Mouse (Mus musculus) urinary bladder, postnatal 10 days (tissue): ENCODE data around the gene Bmp4.

Experiments
- DNase-seq: peaks from one replicate; pipeline ENCODE4 v3.0.0; 2022; ENCODE audit warnings: low spot score

Bmp4 gene

GRCm38 (mm10) chr14:46385701-46386477 lies 4.6 kb downstream of the Bmp4 start:
- DNase-seq, result no peak

DNA sequence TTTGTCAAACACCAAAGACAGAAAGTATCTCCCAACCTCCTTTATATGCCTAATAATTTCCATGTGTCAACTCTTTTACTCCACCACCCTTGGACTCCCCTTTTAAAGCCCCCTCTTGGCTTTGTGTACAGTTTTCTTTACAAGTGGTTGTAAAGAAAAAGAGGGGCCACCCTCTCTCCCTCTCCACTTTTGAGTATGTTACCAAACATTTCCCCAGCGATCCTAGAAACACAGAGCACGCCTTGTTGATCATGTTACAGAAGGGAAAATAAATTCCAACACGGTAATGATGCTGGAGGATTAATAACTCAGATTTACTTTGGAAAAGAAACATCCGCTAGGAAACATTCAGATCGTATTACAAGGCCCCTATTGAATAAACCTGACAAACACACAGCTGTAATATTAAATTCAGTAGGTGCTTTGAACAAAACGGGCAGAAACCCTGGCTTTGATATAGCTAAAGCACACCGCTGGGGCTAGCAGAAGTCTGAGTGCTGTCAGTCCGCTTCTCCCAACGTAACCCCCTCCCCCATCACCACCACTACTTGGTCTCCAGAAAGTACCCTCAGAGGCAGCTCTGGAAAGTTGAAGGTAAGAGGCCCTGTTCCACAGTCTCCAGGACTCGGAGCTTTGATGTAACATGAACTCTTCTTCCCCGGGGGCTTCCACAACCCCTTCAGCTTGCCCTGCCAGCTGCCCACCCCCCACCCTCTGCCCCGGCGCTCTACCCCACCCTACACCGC lies 5.3 kb downstream of the Bmp4 start:
- no peak for DNase-seq

GRCm38 (mm10) chr14:46381457-46381856 lies 9.0 kb downstream of the Bmp4 start:
- no peak for DNase-seq

DNA sequence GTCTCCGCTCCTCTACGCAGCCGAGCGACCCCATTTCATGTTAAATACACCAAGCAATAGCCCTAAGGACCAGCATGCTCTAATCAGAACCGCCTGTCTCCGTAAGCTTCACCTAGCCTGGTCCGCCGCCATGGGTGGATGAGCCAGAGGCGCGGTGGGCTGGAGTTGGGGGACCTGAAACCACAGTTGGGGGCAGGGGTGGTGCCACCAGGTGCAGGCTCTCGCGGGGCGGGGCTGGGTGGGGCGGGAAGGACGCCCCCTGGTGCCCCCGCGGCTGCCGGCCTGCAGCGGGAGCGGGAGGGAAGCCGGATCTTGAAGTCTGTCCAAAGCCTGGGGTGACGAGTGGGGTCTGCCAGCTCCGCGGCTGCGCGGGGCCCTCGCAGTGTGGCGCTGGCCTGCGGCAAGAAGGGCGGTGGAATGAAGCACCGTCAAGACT lies 10.2 kb downstream of the Bmp4 start:
- DNase-seq, result no peak

DNA sequence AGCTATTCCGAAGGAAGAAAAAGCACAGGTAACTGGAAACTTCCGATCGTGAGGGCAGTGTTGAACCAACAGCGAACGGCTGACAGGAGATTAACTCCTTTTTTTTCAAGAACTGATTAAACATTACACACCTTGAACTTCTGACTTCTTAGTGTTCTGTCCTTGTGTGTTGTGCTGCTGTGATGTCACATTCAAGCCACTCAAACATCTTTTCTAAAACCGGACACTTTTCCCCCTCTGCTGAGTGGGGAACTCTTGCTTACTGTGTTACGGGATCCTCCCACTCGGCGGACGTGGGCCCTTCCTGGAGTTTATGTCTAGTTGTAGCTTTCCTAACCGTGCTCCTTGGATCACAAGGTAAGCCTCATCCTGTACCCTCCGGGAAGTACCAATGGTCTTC lies 11.2 kb downstream of the Bmp4 start, which contains the start of gene Gm15217:
TSS of gene Gm15217 (plus strand) at position 130 of the 400 bp plus-strand sequence.
- no peak for DNase-seq

GRCm38 (mm10) chr14:46375796-46376195 lies 14.7 kb downstream of the Bmp4 start:
- DNase-seq, result no peak

GRCm38 (mm10) chr14:46372452-46372851 lies 18.0 kb downstream of the Bmp4 start:
- DNase-seq, result no peak

DNA sequence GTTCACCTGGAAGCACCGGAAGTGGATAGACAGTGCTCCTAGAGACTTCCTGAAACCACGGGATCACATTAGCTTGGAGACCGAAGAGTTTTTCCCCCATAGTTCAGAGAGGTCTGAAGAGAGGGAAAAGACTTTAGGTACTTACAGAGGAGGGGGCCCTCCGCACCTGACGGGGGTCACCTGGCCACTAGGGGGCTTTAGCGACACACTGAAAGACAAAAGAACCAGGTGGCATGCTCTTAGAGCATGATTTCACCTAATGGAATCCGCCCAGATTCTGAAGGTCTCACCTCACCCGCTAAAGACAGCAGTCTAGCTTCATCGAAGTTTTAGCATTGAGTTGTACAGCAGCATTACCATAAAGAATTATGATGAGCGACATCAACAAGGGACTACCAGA lies 27.3 kb downstream of the Bmp4 start:
- DNase-seq, result no peak

- no peak for DNase-seq
These were observed 32.8 kb downstream of the Bmp4 start for GRCm38 (mm10) chr14:46357696-46358095.

DNA sequence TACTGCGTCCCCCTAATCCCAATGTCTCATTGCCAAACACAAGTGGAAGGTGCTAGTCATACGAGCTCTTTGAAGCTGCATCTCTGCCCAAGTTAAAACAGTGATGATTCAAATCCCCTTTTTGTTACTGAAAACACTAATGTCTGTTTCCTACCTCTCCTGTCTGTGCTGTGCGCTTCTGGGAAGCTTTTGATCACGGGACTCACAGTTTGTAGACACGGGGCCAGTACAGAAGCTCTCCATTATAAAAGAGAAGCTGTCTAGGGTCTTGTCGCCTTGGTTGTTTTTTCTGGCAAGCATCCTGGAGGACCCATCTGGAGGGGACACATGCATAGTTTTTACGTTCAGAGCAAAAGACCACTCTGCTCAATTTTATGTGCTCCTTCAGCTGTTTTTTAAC lies 33.2 kb downstream of the Bmp4 start:
- no peak for DNase-seq

GRCm38 (mm10) chr14:46344750-46345149 lies 45.7 kb downstream of the Bmp4 start:
- DNase-seq, result no peak

DNA sequence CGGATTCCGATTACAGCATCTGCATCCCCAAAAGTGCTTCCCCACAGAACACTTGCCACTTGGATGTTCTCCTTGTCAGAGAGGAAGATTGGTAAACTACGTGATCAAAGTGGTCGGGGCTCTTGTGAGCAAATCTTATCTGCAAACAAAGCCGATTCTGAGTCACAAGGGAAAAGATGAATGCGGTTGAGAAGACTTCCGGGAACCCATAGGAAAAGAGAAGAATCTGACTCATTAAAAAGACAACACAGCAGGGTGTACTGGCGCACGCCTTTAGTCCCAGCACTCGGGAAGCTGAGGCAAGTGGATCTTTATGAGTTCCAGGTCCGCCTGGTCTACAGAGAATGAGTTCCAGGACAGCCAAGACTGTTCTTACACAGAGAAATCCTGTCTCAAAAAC lies 51.7 kb downstream of the Bmp4 start:
- DNase-seq, result no peak
